Mouse (Mus musculus) intestine, embryonic 16.5 days (tissue): Measurements from ENCODE around the gene Ddx4. TPM values are rescaled to one million over a fixed set of nuclear protein-coding genes. Genes with fewer than 3 reads are reported as not detected.

Experiments used
- polyA plus RNA-seq: library from polyadenylated mRNA; unstranded; fragments of >200 nt; fragmentation: Nextera tagmentation; extraction: Ambion mirVana; gene quantifications from 2 replicates; pipeline ENCODE4 v1.2.1, GENCODE M21; 2015

Ddx4 gene
- polyA plus RNA-seq, 1 experiment from 2014 or later = 0.18 TPM

Other genes starting within 250 kb of the Ddx4 start
- gene Il6st, start 188.4 kb downstream of the Ddx4 start, polyA plus RNA-seq = 24.5 and 28.9 TPM in 2 replicates
- gene Il31ra, start 58.1 kb downstream of the Ddx4 start, polyA plus RNA-seq = 0.06 and 0.15 TPM in 2 replicates
- 12.5 and 12.8 TPM in 2 replicates for gene Slc38a9, start 8.3 kb upstream of the Ddx4 start, polyA plus RNA-seq
- 94.5 and 97.3 TPM in 2 replicates for gene Plpp1, start 148.3 kb upstream of the Ddx4 start, polyA plus RNA-seq